Mouse (Mus musculus): ENCODE measurements around the gene Fgfr2.
A peak's percentile ranks its signal among the peaks of the same experiment; 100 is the strongest.

Gene Fgfr2

DNA sequence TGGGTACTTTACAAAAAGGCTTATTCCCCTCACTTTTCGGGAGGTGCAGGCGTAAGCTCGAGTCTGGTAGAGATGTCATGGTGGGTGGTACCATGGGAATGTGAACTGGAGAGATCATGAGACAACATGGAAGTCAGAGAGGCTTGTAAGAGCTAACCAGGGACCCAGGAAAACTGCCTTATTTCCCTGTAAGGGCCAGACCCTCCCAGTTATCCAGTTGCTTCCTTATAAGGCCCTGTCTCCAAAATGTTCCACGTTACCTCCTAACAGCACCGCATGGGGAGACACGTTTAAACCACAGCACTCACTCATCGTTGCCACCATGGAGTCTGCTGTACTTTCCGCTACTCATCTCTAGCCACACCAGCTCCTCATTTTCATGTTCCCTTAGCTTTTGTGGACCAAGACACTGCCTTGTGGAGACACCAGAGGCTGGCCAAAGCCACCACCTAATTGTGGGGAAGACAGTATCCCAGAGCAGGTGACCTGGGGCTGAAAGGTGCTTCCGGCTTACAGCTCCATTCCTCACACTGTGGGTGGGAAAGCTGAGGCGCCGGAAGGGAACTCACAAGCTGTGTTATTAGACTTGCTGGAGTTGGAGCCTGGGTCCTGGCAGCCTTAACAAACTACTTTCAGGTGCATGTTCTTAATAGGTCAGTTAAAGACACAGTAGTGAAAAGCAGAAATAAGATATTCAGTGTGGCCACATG, 2178.2 kb downstream of the Fgfr2 start:
- DNase-seq = no peak

DNA sequence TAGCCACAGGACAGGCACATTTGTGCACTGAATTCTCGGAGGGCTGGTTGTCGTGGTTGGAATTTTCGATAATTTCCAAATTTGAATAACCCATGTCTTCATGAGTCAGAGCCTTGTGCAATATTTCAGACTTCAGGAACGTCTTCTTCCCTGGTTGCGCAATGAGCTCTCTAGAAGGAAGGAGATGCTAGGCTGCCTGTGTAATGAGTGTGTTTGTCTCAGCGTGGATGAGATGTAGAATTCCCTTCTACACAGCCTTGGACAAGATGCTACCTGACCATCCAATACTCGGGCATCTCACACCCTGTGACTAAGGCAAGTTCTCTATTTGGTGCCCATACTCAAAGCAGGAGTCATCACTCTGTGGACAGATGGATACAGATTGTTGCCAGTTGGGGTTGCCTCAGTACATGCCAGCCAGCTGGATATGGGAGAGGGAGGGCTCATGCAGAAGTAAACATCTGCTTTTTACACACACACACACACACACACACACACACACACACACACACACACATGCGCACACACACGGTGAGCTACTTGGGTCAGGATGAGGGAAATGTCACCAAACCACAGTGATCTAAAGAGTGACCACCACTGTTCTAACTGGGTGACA, 2179.8 kb downstream of the Fgfr2 start:
- no peak for DNase-seq

DNA sequence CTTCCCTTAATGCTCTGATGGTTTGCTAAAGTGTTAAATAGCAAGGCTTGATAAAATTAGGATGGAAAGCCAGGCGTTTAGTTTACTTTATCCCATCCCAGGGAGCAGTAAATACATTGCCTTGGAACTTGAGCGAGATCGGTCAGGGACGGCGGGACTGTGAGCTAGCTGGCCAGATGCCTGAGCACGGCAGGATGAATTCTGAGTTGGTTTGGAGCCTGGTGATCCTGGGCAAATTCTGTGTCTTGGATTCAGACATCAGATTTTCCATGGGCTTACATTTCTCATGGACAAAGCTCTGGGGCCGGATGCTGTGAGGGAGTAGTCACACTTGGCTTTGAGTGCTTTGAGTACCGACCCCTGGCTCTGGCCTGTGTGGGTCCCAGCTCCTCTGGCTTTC, 2182.4 kb downstream of the Fgfr2 start:
- DNase-seq = peak; percentile 73 to 80

DNA sequence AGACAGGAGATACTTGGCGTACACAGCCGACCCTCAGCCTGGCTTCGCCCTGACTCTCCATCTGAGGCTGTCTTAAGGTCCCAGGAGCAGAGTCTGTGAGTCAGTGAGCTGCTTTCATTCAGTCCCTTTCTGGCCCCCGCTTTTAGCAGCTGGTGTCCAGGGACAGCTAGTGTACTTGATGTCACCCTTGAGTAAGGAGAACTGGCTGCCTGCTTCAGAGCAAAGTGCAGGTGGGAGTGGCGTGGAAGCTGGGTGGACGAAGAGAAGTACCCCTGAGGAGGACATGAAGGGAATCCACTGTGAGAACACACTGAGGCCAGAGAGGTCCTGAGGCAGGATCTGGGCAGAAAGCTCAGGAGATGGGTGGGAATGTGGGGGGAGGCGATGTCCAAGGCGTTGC, 2184.3 kb downstream of the Fgfr2 start:
- no peak for DNase-seq

DNA sequence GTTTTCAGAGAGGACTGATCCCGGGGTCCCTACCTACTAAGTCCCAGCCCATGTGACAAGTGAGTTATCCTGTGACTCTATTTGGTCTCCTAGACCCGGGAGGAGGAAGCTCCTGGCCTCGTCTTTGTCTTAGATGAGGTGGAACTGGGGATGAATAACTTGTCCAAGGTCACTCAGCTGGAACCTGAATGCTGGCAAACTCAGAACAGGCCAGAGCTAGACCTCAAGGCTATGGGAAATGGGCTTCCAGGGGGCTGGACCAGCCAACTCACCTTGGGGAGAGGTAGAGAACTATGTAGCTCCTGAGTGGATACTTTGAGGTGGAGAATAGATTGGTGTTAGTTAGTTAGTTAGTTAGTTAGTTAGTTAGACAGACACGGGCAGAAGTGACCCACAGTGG, 2185.1 kb downstream of the Fgfr2 start:
- no peak for DNase-seq

DNA sequence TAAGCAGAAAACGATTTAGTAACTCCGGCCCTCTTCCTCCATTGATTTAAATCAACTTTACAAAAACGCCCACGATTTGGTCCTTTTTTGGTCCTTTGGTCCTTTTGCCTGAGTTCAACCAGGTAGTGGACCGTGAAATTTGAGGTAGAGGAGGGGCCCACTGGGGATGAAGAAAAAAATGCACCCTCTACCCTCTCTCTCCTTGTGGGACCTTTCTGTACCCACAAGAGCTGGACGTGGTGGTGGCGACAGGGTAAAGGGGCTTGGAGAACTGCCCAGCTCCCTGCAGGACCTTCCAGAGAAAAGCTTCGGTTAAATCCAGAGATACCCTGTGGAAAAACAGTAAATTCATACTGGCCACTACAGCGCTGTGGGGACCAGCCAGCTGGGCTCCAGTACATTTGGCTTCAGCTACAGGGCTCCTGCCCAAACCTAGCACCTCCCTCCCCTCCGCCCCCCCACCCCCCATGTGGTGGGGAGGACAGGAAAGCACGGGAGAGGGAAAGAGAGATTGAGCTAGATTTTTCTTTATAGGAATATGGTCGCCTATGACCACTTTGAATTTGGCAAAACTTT, 2185.8 kb downstream of the Fgfr2 start:
- DNase-seq = peak in 1 of 2 experiments; percentile 44

DNA sequence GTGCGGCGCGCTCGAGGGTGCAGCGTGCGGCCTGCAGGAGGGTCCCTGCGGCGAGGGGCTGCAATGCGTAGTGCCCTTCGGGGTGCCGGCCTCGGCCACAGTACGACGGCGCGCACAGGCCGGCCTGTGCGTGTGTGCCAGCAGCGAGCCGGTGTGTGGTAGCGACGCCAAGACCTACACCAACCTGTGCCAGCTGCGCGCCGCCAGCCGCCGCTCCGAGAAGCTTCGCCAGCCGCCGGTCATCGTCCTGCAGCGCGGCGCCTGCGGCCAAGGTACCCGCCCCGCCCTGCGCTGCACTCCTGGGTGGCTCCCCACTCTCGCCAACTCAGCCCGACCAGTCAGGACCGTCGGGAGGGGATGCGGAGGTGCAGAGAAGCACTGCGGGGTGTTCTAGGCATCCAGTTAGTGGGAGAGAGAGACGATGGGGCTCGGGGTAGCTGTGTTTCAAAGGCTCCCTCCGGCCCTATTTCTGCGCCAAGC, 2186.6 kb downstream of the Fgfr2 start:
- DNase-seq = peak in 1 of 2 experiments; percentile 38

DNA sequence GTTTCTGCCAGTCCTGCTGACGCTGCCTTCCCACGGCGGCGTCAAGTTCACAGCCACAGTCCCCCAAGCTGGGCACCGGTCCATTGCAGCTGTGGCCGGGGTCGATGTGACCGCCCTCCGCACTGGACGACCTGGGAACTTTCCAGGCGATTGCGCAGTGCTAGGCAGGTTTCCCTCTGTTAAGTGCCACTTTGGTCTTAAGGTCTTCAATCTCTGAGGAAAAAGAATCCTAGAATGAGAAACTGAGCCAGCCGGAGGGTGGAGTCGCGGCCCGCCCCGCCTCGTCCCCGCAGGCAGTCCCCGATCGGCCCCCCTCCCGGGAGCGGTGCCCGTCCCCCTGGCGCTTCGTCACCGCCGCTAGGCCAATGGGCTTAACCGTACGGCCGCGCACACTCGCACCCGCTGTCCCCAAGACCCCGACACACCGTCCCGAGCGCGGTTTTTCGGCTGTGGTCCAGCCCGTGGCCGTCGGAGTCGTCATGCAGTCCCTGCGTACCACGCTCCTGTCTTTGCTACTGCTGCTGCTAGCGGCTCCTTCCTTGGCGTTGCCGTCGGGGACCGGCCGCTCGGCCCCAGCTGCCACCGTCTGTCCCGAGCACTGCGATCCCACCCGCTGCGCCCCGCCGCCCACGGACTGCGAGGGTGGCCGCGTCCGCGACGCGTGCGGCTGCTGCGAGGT, 2187.2 kb downstream of the Fgfr2 start, which contains the start of gene Htra1:
TSS of gene Htra1 (plus strand) at position 319 of the 679 bp plus-strand sequence.
- peak; percentile 71 to 77 for DNase-seq

DNA sequence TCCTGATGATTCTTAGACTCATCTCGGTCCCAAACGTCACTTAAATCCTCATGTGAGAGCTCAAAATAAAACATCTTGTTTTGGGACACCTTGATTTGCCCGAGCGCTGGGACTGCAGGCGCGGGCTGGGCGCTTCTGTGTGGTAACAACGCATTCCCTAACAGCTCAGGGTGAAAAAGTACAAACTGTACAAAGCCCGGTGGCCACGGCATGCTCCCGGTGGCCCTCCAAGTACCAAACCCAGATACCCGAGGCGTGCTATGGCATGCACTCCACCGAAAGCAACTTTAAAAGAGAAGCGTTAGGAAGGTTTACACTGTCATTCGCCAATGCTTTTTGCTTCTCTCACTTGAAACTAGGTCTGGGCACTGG, 2187.7 kb downstream of the Fgfr2 start:
- DNase-seq = no peak

DNA sequence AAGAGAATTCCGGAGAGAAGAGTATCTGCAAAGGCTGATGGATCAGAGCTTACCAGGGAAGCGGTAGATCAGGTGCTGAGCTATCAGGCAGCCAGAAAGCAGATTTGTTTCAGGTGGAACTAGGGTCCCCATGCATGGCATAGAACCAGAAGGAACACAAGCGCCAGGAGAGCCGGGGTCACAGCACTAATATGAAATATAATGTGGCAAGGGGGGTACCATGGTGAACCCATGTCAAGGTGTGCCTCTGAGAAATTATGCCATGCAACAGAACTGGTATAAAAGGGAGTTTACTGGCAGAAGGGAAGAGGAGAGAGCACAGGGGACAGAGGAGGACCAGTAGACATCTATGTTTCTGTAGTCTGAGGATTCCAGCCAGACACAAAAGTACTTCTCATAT, 2188.5 kb downstream of the Fgfr2 start:
- DNase-seq = no peak

DNA sequence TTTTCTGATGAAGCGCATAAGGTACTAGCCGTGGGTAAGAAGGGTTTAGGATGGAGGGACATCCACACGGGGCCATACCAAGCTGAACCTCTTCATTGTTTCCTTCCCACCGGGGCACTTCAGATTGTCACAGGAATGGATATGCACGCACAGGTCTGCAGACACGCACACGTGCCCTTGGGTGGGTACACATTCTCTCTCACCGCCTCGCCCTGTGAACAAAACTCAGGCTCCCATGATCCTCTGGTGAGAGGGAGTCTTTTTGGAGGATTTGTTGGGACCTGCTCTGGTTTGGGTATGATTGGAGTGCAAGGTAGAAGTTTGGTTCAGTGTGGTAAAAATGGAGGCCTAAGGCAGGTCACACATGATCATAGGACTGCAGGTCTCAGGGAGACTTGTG, 2190.2 kb downstream of the Fgfr2 start:
- DNase-seq = no peak

DNA sequence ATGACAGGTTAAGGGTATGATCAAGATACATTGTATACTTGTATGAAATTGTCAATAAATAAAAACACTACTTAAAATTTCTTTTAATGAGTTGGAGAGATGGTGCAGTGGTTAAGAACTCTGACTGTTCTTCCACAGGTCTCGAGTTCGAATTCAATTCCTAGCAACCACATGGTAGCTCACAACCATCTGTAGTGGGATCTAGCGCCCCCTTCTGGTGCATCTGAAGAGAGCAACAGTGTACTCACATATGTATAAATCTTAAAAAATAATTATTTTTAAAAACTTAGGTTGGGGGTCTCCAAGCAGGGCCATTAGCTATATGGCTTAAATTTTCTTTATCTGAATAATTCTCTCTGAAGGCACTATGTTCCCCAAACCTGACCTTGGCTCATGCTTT, 2192.7 kb downstream of the Fgfr2 start:
- no peak for DNase-seq

DNA sequence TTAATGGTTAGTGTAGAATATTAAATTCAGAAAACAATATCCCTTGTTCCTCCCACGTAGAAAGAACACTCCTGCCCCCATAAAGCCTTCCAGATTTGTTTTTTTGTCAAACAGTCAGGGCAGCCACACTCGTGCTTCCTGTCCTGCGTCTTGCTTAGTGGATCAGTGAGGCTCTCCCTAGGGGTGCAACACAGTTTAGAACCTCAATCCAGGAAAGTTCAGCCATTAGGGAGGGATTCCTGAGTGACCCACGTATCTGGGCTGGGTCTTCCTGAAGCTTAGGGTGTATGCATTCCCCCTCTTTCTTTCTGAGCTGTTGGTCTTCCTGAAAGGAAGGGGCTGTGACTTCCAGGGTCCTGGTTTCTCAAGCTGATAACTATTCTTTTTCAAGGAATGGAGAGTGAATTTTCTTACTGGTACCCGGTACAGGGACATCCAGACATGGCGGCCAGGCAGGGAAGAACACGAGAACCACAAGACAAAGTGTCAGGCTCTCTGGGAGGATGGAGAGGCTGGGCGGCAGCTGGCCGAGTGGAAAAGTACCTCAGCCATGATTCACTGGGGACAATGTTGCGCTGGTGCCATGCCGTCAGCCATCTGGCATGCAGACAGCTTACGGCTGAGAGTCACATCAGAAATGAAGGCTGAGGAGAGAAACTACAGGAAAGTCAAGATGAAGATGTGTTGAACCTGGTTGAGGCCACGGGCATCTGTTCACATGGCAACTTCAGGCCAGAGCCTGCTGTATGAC, 2200.0 kb downstream of the Fgfr2 start:
- peak; percentile 55 to 67 for DNase-seq

DNA sequence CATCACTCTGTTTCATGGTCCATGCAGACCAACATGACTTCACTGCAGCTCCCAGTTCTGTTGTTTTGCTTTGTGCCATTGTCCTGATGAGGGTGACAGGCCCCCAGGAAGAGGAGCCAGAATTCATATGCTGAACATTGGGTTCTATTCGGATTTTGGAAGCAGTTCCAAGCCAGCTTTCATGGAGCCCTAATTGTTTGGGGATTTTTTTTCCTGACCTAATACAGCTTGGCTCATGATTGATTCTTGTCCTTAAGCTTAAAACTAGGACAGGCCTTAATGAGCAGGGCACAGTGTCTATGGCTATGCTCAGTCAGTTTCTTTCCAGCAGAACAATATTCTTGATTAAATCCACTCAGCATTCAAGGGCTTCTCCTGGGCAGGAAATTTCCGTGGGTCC, 2204.9 kb downstream of the Fgfr2 start:
- no peak for DNase-seq

DNA sequence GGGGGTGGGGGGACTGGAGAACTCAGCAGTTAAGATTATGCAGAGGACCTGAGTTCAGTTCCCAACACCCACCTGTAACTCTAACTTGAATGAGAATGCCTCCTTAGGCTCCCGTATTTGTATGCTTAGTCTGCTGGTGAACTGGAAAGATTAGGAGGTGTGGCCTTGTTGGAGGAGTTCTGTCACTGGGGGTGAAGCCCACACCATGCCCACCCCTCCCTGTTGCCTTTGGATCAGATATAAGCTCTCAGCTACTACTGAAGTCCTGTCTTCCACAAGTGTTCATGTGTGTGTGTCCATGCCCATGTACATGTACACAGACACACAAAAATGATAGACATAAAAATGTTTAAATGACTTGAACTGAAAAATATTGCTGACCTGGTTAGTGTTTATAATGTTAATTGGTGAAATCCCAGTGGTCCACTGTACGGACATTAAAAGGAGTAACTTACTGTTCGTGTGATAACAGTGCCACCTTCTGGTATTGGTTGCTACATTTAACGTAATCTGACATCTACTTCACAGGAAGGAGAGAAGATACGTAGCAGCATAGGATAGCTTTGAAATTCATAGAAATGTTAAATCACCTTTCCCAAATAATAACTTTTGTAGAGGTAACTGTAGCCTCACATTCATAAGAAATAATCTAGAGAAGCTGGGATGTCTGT, 2208.3 kb downstream of the Fgfr2 start:
- peak; percentile 62 to 72 for DNase-seq

DNA sequence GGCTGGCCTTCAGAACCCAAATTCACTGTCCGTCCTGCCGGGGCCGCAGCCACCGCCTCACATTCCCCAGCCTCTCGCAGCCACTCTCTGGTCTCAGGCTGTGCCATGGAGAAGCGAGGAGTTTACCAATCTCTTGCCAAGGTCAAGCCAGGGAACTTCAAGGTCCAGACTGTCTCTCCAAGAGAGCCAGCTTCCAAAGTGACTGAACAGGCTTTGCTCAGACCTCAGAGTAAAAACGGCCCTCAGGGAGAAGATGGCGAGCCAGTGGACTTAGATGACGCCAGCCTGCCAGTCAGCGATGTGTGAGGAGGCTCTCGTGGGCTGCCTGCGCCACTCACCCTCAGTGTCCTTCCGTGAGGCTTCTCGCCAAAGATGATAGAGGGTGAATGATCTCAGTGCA, 2212.3 kb downstream of the Fgfr2 start:
- no peak for DNase-seq

DNA sequence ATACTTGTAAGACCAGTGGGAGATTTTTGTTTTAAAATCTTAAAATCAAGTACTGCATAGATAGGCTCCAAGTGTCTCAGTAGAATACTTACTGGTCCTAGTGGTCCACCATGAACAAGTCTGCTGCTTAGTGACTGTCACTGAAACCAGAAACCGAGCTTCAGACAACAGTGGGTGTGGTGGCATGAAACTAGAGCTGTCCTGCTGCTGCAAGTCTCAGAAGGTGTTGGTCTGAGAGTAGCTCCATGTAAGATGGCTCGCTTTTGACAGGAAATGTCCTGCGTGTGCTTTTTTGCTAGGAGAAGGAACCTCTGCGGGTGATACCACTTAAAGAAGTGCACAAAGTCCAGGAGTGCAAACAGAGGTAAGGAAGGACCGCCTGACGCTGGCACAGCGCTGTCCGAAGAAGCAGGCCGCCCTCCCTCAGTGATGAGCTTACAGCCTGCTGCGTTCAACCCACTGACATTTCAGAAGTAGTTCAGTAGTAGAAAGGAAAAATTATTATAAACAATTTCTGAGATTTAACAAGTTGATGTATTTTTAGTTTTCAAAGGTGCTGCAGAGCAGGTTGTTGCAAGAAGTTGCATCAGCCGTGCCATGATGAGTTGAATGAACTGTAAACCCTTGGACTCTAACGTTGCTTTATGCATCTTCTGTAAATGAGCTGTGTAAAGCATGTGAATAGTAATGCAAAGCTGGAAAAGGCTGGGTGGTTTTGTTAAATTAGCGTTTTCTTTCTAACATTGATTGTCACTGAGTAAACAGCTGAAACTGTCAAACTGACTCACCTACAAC, 2218.4 kb downstream of the Fgfr2 start:
- DNase-seq = no peak

DNA sequence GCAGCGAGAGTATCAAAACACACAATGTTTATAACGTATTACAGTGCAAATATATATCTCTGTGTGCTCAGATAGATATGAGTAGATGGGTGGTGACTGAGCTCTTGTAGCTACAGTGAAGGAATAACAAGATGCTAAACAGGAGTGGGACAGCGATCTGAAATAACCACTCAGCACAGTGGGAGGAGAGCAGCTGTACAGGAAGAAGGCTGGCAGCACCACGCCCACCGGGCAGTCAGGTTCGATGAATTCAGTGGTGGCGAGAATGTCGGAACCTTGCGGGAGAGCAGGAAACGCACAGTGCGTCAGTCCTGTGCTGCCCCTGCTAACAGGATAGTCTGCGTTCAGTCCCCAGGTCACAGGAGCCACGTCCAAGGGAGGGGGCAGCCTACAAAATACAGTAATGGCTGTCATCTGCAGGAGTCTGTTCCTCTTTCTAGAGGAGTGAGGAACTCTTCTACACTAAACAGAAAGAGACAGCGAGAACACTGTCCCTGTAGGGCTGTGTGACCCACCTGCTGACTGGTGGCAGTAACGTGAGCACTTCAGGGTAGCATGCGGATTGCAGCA, 2219.6 kb downstream of the Fgfr2 start:
- DNase-seq = no peak

DNA sequence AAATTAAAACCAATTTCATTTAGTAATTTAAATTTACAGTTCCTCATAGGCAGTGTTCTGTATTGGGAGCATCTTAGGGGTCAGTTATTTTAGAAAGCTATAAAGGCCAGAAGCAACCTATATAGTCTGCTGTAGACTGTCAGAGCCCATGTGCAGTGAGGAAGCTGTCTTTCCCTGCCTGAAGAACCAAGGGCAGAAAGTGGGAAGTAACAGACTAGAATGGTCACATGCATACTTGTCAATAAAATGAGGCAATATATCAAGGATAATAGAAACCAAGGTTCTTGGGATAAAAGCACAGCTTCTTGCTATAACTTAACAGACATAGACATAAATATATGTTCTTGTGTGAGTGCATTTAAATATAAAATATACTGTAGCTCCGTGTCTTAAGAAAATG, 2220.2 kb downstream of the Fgfr2 start:
- DNase-seq = no peak

DNA sequence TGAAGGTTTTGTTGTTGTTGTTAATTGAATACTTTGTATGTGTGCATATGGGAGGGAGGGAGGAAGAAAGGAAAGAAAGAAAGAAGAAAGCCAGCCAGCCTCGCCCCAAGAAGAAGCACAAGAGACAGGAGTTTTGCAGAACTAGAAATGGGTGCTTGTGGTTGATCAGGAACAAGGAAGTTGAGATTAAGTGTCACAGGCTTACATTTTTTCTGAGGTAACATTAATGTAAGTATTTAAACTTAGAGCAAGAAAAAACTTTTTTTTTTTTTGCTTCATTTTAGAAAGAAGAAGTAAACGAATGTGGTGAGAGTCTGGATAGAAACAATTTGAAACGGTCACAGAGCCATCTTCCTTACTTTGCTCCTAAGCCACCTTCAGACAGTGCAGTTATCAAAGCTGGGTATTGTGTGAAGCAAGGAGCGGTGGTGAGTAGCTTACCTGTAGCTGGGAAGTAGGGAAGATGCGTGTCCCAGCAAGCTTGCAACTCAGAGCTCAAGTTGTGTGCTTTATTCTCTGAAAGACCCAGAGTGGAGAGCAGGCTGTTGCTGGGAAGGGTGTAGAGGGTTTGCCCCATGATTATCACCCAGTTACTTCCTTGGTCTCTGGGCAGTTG, 2222.8 kb downstream of the Fgfr2 start:
- DNase-seq = no peak

DNA sequence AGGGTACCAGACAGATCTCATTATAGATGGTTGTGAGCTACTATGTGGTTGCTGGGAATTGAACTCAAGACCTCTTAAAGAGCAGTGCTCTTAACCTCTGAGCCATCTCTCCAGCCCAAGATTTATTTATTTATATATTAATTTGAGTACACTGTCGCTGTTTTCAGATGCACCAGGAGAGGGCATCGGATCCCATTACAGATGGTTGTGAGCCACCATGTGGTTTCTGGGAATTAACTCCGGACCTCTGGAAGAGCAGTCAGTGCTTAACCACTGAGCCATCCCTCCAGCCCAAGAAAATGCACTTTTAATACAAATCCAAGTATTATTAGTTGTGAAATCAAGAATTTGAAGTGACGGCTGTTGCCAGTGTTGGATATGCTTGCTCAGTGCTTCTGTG, 2224.8 kb downstream of the Fgfr2 start:
- peak; percentile 29 to 53 for DNase-seq
